Mouse (Mus musculus) liver, embryonic 14.5 days (tissue): ENCODE results near the gene Atg3. TPM values are rescaled to one million over a fixed set of nuclear protein-coding genes. Genes with fewer than 3 reads are reported as not detected.

Experiments
- ATAC-seq: fragments of 200-750 bp; cut with Nextera tagmentation; 2 replicates; pipeline ENCODE4 v1.8.0; 2017; ENCODE audit warnings: moderate number of reproducible peaks, mild to moderate bottlenecking, moderate library complexity; ENCODE audit not compliant: insufficient read depth
- DNase-seq, 3 experiments: peaks; one replicate each; pipeline ENCODE4 v3.0.0-alpha.2; 2012 to 2013; ENCODE audit warnings: low read depth in 3 of 3, low spot score in 3 of 3
- H3K27ac ChIP-seq: fragments of 300-500 bp; sonication (generic); 2 replicates; pipeline ENCODE4 v1.5.1; 2014; ENCODE audit warnings: moderate library complexity, mild to moderate bottlenecking, control low read depth, inconsistent platforms
- H3K27me3 ChIP-seq: fragments of 300-500 bp; sonication (generic); 2 replicates; pipeline ENCODE4 v1.6.1; 2014; ENCODE audit warnings: mild to moderate bottlenecking, low read length, moderate library complexity; ENCODE audit not compliant: control insufficient read depth, insufficient read depth
- H3K36me3 ChIP-seq: fragments of 300-500 bp; sonication (generic); replicated peaks from 2 replicates; pipeline ENCODE4 v1.6.1; 2014; ENCODE audit warnings: low read depth; ENCODE audit not compliant: control insufficient read depth, insufficient read depth
- H3K4me1 ChIP-seq, 2 experiments: fragments of 200-500 bp in 1 of 2; fragments of 300-500 bp in 1 of 2; sonication (generic) in 1 of 2; replicated peaks; 2 replicates each; pipeline ENCODE4 v1.6.1; 2012 to 2014; ENCODE audit warnings: antibody characterized with exemption in 1 of 2, inconsistent platforms in 1 of 2, low read length in 1 of 2; ENCODE audit not compliant: control insufficient read depth in 2 of 2, insufficient read depth in 2 of 2
- H3K4me2 ChIP-seq: fragments of 300-500 bp; sonication (generic); 2 replicates; pipeline ENCODE4 v1.6.1; 2014; ENCODE audit warnings: low read depth, mild to moderate bottlenecking, control low read depth, moderate library complexity
- H3K4me3 ChIP-seq, 2 experiments: fragments of 200-500 bp in 1 of 2; fragments of 300-500 bp in 1 of 2; sonication (generic) in 1 of 2; 2 replicates each; pipeline ENCODE4 v1.5.1; 2012 to 2014; ENCODE audit warnings: low read depth in 2 of 2, low read length in 2 of 2, mild to moderate bottlenecking in 2 of 2, control low read depth in 1 of 2, inconsistent platforms in 1 of 2, moderate library complexity in 1 of 2; ENCODE audit not compliant: insufficient read depth in 1 of 2
- H3K9ac ChIP-seq: fragments of 300-500 bp; sonication (generic); replicated peaks from 2 replicates; pipeline ENCODE4 v1.6.1; 2014; ENCODE audit warnings: mild to moderate bottlenecking, control low read depth, moderate library complexity
- H3K9me3 ChIP-seq: fragments of 300-500 bp; sonication (generic); 2 replicates; pipeline ENCODE4 v1.6.1; 2016; ENCODE audit warnings: low read length, mixed read lengths; ENCODE audit not compliant: control insufficient read depth
- CTCF ChIP-seq: IDR thresholded peaks from 2 replicates; pipeline ENCODE4 v1.5.1; 2016; ENCODE audit warnings: antibody characterized with exemption, low read depth, control low read depth
- EP300 ChIP-seq: IDR thresholded peaks from 2 replicates; pipeline ENCODE4 v1.6.1; 2016; ENCODE audit warnings: antibody characterized with exemption, low read depth
- WGBS: fragments of 180-500 bp; shearing (Covaris S2); extraction: QIAGEN DNeasy Blood & Tissue Kit; methylation state at CpG from one replicate; pipeline ENCODE4 v1.1.7; 2014; ENCODE audit not compliant: insufficient replicate concordance; 5-methylcytosine and 5-hydroxymethylcytosine counted together
- polyA plus RNA-seq, 2 experiments: library from polyadenylated mRNA; depleted of rRNA in 1 of 2; stranded (reverse) in 1 of 2; unstranded in 1 of 2; fragments of >200 nt; fragmentation: Nextera tagmentation in 1 of 2; extraction: Ambion mirVana in 1 of 2; gene quantifications; 2 replicates each; pipeline versions ENCODE4 v1.2.1 to v1.2.3; 2012 to 2014

The Atg3 gene
- polyA plus RNA-seq, 2 experiments: 11.2 to 18.1 TPM

DNA sequence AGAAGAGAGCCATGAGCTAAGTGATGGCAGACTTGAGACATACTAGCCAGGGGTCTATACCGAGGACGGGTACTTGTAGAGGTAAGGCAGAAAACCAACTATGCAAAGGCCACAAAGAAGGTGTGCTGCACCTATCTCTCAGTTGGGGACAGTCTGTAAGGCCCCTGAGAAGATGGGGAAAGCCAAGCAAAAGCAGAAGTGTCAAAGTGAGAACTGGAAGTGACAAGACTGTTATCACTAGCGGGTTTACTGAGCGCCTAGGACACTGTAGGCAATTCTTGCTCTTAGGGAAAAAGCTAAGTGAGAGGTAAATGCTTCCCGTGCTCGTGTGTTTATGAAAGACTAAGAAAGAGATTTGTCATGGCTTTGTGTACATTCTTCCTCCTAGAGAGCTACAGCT is 13.5 kb upstream of the Atg3 start:
- Histone ChIP-seq H3K9ac (no peak overlapping the region), H3K36me3 (peaks cover 2% of the 10 kb centered on the region; the same call in 1 of the 2 replicates), H3K4me1 (no peaks in the 10 kb centered on the region), H3K27me3 (no peaks in the 10 kb centered on the region), H3K27ac (no peak overlapping the region), H3K4me2 (no peak overlapping the region), H3K4me3 (no peak overlapping the region), H3K9me3 (no peaks in the 10 kb centered on the region)
- ATAC-seq (no peak), DNase-seq (no peak)
- TF ChIP-seq EP300 (no peak), CTCF (no peak)
- 65% methylated on average over 6 of the region's 6 CpGs for WGBS

DNA sequence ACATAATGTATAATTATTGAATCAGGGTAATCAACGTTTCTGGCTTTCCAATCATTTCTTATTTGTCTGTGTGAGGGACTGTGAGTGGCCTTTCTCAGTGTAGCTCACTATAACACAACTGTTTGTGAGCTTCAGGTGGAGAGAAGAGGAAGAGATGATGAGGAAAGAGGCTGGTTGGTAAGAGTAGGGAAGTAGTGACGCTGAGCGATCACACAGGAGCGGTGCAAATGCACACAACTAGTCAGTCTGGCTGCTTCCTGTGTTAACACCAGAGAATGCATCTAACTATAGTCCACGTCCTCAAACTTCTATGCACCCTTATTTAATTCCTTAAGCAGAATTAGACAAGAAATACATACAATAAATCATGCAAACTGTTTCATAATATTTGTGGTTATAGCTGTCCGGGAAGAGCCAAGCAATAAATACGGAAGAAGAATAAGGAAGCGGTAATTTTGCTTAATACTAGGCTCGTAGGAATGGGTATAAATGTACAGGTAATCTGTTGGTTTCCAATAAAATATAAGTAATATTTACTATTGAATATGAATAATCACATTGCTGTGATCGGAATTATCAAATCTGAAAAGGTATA is 10.0 kb upstream of the Atg3 start:
- DNase-seq (no peak), ATAC-seq (no peak)
- 60% methylated on average over 10 of the region's 10 CpGs for WGBS
- Histone ChIP-seq H3K4me3 (no peak overlapping the region), H3K27ac (no peak overlapping the region), H3K9ac (no peak overlapping the region), H3K36me3 (no peaks in the 10 kb centered on the region; the same call in none of the 2 replicates), H3K4me2 (no peak overlapping the region), H3K4me1 (no peaks in the 10 kb centered on the region), H3K27me3 (no peaks in the 10 kb centered on the region), H3K9me3 (no peaks in the 10 kb centered on the region)
- TF ChIP-seq CTCF: no peak
- TF ChIP-seq EP300: no peak

GRCm38 (mm10) chr16:45154741-45155250 is 3.8 kb upstream of the Atg3 start:
- no peak overlapping the region for H3K9ac ChIP-seq
- H3K4me3 ChIP-seq: no peak overlapping the region
- TF ChIP-seq CTCF (no peak), EP300 (no peak)
- H3K9me3 ChIP-seq: no peaks in the 10 kb centered on the region
- no peaks in the 10 kb centered on the region for H3K27me3 ChIP-seq
- ATAC-seq (no peak), DNase-seq (no peak)
- peaks cover 6 to 12% of the 10 kb centered on the region in 2 experiments; a peak in 3 of 4 replicates for H3K4me1 ChIP-seq
- H3K36me3 ChIP-seq: no peaks in the 10 kb centered on the region; the same call in none of the 2 replicates
- 64% methylated on average over 3 of the region's 3 CpGs for WGBS
- no peak overlapping the region for H3K4me2 ChIP-seq
- no peak overlapping the region for H3K27ac ChIP-seq

- TF ChIP-seq EP300: no peak
- no peak for TF ChIP-seq CTCF
- H3K4me3 ChIP-seq: peak overlapping the region; percentile 72 to 87
- H3K27me3 ChIP-seq: no peaks in the 10 kb centered on the region
- H3K27ac ChIP-seq: peak overlapping the region; percentile 70
- peak overlapping the region; percentile 74 for H3K9ac ChIP-seq
- DNase-seq (peak; percentile 56 to 72 (median 71)), ATAC-seq (peak; percentile 73)
- WGBS: 3% methylated on average over 20 of the region's 20 CpGs
- peaks cover 8 to 13% of the 10 kb centered on the region in 2 experiments; a peak in 3 of 4 replicates for H3K4me1 ChIP-seq
- H3K4me2 ChIP-seq: peak overlapping the region; percentile 92
- no peaks in the 10 kb centered on the region for H3K9me3 ChIP-seq
- H3K36me3 ChIP-seq: no peaks in the 10 kb centered on the region
Measured at GRCm38 (mm10) chr16:45158136-45158521, 456 bp upstream of the Atg3 start.

GRCm38 (mm10) chr16:45159389-45159716 is 768 bp downstream of the Atg3 start:
- Histone ChIP-seq H3K27me3 (no peaks in the 10 kb centered on the region), H3K27ac (peak overlapping the region; percentile 44; the same call in 1 of the 2 replicates), H3K4me1 (peaks cover 8 to 13% of the 10 kb centered on the region in 2 experiments; a peak in 3 of 4 replicates), H3K4me2 (peak overlapping the region; percentile 92), H3K9ac (peak overlapping the region; percentile 74), H3K9me3 (no peaks in the 10 kb centered on the region), H3K36me3 (no peaks in the 10 kb centered on the region), H3K4me3 (peak overlapping the region; percentile 72 to 87)
- 2% methylated on average over 11 of the region's 11 CpGs for WGBS
- ATAC-seq: no peak
- TF ChIP-seq CTCF (no peak), EP300 (no peak)
- DNase-seq: peak in 1 of 3 experiments; percentile 9
